9 mouse cellular contexts compared by ENCODE assay signal in the genomic region with DNA sequence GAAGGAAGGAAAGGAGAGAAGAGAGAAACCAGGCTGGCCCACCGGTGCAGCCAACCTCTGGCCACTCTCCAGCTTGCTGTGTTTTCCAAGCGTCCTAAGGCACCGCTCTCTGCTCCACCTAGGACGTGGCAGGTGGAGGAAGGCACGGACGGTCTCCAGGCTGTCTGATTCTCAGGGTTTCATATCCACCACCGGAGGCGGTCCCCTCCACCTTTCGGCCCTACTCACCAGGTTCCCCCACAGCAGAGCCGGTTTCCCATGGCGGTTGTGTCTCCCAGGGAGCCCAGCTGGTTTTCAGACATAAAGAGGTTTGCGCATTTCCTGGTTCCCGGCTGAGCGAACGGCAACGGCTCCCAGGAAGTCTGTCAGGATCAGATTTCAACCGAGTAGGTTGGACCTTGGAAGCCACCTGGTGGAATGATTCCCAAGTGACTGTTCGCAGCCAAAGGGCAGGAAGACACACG. TPM values are rescaled to one million over a fixed set of nuclear protein-coding genes. Genes with fewer than 3 reads are reported as not detected.
DNase-seq lines count a peak whose midpoint lies in the region; ATAC-seq lines count a peak whose summit lies in the region.
"Had no signal": no experiment of that assay in that cellular context is flagged by ENCODE, and none has a peak within 500 bp of the region (broad histone marks: within the 10 kb centered on the region; RNA-seq: fewer than 3 reads in every experiment).

A gene (minus strand): TSS at position 323 of the 464 bp plus-strand sequence.

- ATAC-seq in granulocyte monocyte progenitor cell, adult 5-6 weeks (replicated peaks; ENCODE audit: poor library complexity, severe bottlenecking) = peak; percentile 44

- DNase-seq in adrenal gland, postnatal 10 days = peak; percentile 57
- no peak for DNase-seq in adrenal gland, adult 18-20 months (ENCODE audit: low spot score in 2 of 2)
- DNase-seq in adrenal gland, postnatal 14 days = peak; percentile 70
- DNase-seq in kidney, postnatal 14 days = peak; percentile 85
- DNase-seq in lung, postnatal 4 days = peak; percentile 67 to 74
- no peak for DNase-seq in c-Kit-positive CD71-positive TER-119-positive erythroid progenitor cells, embryonic 14.5 days (ENCODE audit: low spot score)
- no peak for DNase-seq in thymus, postnatal 4 days

RNA-seq across cellular contexts. Expression of the gene that starts here (rescaled TPM):
- 1 to 10 TPM; 6.5 to 7.1 TPM for total RNA-seq in adrenal gland, postnatal 10 days (2021)
- total RNA-seq in adrenal gland, adult 18-20 months (2021) = 1 to 10 TPM; 5.1 to 5.4 TPM
- total RNA-seq in adrenal gland, postnatal 14 days (2021) = 6.6 and 6.9 TPM in 2 replicates
- not detected in 2 replicates for total RNA-seq in granulocyte monocyte progenitor cell, adult 5-6 weeks (2014; fragmentation: Nextera tagmentation)
- not detected in 2 replicates for total RNA-seq in granulocyte monocyte progenitor cell, adult 5-6 weeks (2017)
- total RNA-seq: hematopoietic stem cell, adult 5-6 weeks had no signal

Comparison
In these comparisons a context has a peak if more than half of its experiments do, and no peak if none do; other contexts are left out.
1. DNase-seq: peak in adrenal gland, postnatal 10 days (single experiment), adrenal gland, postnatal 14 days (single experiment), kidney, postnatal 14 days (single experiment) and lung, postnatal 4 days (2 of 2); none in adrenal gland, adult 18-20 months (0 of 2), c-Kit-positive CD71-positive TER-119-positive erythroid progenitor cells, embryonic 14.5 days (single experiment) and thymus, postnatal 4 days (single experiment).
2. Peak in ATAC-seq in granulocyte monocyte progenitor cell, adult 5-6 weeks; RNA of the gene not detected or under 1 TPM.